Mouse (Mus musculus): ENCODE data around the gene Ythdf2. TPM values are rescaled to one million over a fixed set of nuclear protein-coding genes. Genes with fewer than 3 reads are reported as not detected.

The Ythdf2 gene
- polyA plus RNA-seq, 1 experiment from 2014 or later: 72.5 TPM

DNA sequence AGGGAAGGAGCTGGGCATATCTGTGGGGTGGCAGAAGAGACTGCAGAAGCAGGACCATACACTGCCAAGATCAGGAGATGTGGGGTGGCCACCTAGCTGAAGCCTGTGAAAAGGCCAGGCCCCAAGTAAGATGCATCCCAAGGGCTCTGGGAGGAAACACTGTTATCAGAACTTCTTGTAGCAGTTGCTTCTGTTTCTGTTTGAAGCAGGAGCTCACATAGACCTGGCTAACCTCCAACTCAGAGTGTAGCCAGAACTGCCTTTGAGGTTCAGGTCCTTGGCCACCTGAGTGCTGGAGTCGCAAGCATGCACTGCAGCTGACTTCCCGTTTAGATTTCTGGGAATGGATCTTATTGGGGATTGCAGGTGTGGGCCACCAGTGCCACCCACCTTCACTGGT, 5.7 kb upstream of the Ythdf2 start:
- 72% methylated on average over 2 of the region's 2 CpGs for WGBS (ENCODE audit: insufficient replicate concordance)
- no peak for ATAC-seq (replicated peaks; ENCODE audit: insufficient number of reproducible peaks, low FRiP score, low TSS enrichment)

DNA sequence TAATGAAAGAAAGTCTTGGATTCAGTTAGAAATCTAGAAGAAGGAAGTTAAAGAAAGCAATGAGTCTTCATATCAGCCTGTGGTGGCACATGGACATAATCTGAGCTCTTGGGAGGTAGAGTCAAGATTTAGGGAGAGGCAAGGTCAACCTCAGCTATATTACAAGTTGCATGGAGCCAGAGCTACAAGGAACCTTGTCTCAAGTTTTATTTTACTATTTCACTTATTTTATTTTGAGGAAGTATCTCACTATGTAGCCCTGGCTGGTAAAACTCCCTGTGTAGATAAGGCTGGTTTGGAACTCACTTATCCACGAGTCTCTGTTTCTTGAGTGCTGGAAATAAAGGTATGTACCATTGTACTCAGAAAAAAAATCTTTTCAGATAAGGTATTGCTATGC, 4.5 kb upstream of the Ythdf2 start:
- Histone ChIP-seq H3K9ac (ENCODE audit: low read depth, low read length) (no peak overlapping the region), H3K4me2 (no peak overlapping the region), H3K27ac (ENCODE audit: low read depth, low read length) (no peak overlapping the region), H3K27me3 (ENCODE audit: control insufficient read depth, insufficient read depth, low read length) (no peaks in the 10 kb centered on the region), H3K4me3 (ENCODE audit: low read depth, low read length) (no peak overlapping the region), H3K36me3 (ENCODE audit: control insufficient read depth, insufficient read depth, low read length) (no peaks in the 10 kb centered on the region), H3K9me3 (replicated peaks; ENCODE audit: control insufficient read depth, low read length) (no peaks in the 10 kb centered on the region), H3K4me1 (ENCODE audit: control insufficient read depth, insufficient read depth, low read length) (0 out of 2 replicates have a peak, but pooled peaks cover 6% of the 10 kb centered on the region)
- no peak for ATAC-seq (replicated peaks; ENCODE audit: insufficient number of reproducible peaks, low FRiP score, low TSS enrichment)
- 39% methylated on average over 1 of the region's 1 CpGs for WGBS (ENCODE audit: insufficient replicate concordance)

More for the DNA sequence above, 5.7 kb upstream of the Ythdf2 start:
- H3K4me2 ChIP-seq: no peak overlapping the region
- H3K9me3 ChIP-seq (replicated peaks; ENCODE audit: control insufficient read depth, low read length): no peaks in the 10 kb centered on the region
- 0 out of 2 replicates have a peak, but pooled peaks cover 2% of the 10 kb centered on the region for H3K4me1 ChIP-seq (ENCODE audit: control insufficient read depth, insufficient read depth, low read length)
- no peak overlapping the region for H3K4me3 ChIP-seq (ENCODE audit: low read depth, low read length)
- H3K27me3 ChIP-seq (ENCODE audit: control insufficient read depth, insufficient read depth, low read length): no peaks in the 10 kb centered on the region
- no peaks in the 10 kb centered on the region for H3K36me3 ChIP-seq (ENCODE audit: control insufficient read depth, insufficient read depth, low read length)
- no peak overlapping the region for H3K27ac ChIP-seq (ENCODE audit: low read depth, low read length)
- H3K9ac ChIP-seq (ENCODE audit: low read depth, low read length): no peak overlapping the region

DNA sequence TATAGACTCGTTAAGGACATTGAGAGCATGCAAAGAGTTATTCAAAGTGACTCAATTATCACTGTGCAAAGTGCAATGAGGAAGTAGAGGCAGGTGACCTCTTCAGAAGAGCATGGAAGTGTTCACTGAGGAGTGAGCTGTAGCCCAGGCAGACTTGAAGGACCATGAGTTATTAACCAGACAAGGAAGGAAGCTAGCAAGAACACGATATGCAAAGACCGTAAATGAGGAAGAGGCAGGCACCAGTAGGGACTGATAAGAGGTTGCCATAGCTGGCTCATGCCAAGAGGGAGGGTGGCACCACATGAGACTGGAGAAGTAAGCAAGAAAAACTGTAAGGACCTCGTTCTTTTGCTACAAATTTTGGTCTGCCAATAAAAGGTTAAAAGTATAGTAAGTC, 2.7 kb upstream of the Ythdf2 start:
- H3K36me3 ChIP-seq (ENCODE audit: control insufficient read depth, insufficient read depth, low read length): no peaks in the 10 kb centered on the region
- H3K4me2 ChIP-seq: no peak overlapping the region
- no peak overlapping the region for H3K9ac ChIP-seq (ENCODE audit: low read depth, low read length)

DNA sequence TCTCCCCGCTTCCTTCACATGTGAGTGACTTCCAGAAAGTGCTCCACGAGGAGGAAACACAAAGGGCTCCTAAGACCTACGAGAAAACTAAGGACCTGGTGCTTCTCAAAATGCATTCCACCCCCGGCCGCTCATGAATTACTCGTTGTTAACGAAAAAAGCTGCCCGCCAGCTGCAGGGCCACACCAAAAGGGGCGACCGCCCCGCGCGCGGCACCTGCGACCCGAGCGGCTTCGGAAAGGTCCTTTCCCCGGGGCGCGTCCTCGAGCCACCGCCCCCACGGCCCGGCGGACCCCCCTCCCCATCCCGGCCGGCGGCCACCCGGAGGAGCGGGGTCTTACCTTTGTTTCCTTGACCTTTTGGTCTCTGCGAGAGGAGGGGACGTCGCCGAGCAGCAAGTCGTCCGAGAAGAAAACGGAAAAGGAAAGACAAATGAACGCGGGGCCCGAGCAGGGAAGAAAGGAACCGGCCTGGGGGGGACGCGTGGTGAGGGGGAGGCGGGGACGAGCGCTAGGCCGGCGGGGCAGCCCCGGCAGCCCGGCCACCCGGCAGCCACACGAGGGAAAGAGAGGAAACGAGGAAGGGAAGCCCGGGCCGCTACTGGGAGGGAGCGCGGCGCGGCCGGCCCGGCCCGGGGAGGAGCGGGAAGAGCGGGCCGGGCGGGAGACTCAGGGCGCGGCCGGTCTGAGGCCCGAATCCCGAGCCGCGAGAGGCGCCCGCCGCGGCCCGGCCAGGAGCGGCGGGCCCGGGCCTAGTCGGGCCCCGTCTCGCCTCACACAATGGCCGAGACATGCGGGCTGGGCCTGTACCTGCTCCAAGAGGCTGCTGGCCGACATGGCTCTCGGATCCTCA, 786 bp downstream of the Ythdf2 start:
- H3K27ac ChIP-seq (ENCODE audit: low read depth, low read length): peak overlapping the region; percentile 91
- no peaks in the 10 kb centered on the region for H3K9me3 ChIP-seq (replicated peaks; ENCODE audit: control insufficient read depth, low read length)
- no peaks in the 10 kb centered on the region for H3K27me3 ChIP-seq (ENCODE audit: control insufficient read depth, insufficient read depth, low read length)
- H3K4me2 ChIP-seq: peak overlapping the region; percentile 80
- H3K36me3 ChIP-seq (ENCODE audit: control insufficient read depth, insufficient read depth, low read length): peaks cover 14% of the 10 kb centered on the region
- under 1% methylated on average over 81 of the region's 89 CpGs for WGBS (ENCODE audit: insufficient replicate concordance)
- ATAC-seq (replicated peaks; ENCODE audit: insufficient number of reproducible peaks, low FRiP score, low TSS enrichment): peak; percentile 76
- H3K9ac ChIP-seq (ENCODE audit: low read depth, low read length): peak overlapping the region; percentile 99
- peak overlapping the region; percentile 99 for H3K4me3 ChIP-seq (ENCODE audit: low read depth, low read length)
- peaks cover 18% of the 10 kb centered on the region for H3K4me1 ChIP-seq (ENCODE audit: control insufficient read depth, insufficient read depth, low read length)

More for the DNA sequence above, 2.7 kb upstream of the Ythdf2 start:
- no peak for ATAC-seq (replicated peaks; ENCODE audit: insufficient number of reproducible peaks, low FRiP score, low TSS enrichment)
- no peak overlapping the region for H3K27ac ChIP-seq (ENCODE audit: low read depth, low read length)
- H3K27me3 ChIP-seq (ENCODE audit: control insufficient read depth, insufficient read depth, low read length): no peaks in the 10 kb centered on the region
- no peak overlapping the region for H3K4me3 ChIP-seq (ENCODE audit: low read depth, low read length)
- peaks cover 11% of the 10 kb centered on the region; the same call in 1 of the 2 replicates for H3K4me1 ChIP-seq (ENCODE audit: control insufficient read depth, insufficient read depth, low read length)
- H3K9me3 ChIP-seq (replicated peaks; ENCODE audit: control insufficient read depth, low read length): no peaks in the 10 kb centered on the region
- 54% methylated on average over 4 of the region's 4 CpGs for WGBS (ENCODE audit: insufficient replicate concordance)

DNA sequence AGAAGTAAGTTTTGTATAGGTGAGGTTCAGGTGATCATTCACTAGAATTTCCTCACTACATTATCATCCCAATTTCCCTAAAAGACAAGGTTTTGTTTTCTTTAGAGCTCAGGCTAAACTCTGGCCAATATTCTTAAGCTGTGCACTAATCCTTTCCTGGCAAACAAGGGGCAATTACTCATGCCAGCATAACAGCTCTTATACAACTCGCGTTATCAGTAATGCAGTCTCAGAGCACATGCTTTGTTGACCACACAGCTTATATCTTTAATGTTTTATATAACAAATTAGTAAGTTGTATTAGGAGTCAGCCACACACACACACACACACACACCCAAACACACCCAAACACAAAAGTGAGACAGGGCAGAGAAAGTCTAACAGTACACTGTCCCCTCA, 1.8 kb downstream of the Ythdf2 start:
- no peak for ATAC-seq (replicated peaks; ENCODE audit: insufficient number of reproducible peaks, low FRiP score, low TSS enrichment)
- Histone ChIP-seq H3K36me3 (ENCODE audit: control insufficient read depth, insufficient read depth, low read length) (peaks cover 18% of the 10 kb centered on the region), H3K27ac (ENCODE audit: low read depth, low read length) (no peak overlapping the region), H3K4me2 (peak overlapping the region; percentile 80), H3K4me1 (ENCODE audit: control insufficient read depth, insufficient read depth, low read length) (peaks cover 18% of the 10 kb centered on the region), H3K9ac (ENCODE audit: low read depth, low read length) (peak overlapping the region; percentile 99), H3K9me3 (replicated peaks; ENCODE audit: control insufficient read depth, low read length) (no peaks in the 10 kb centered on the region), H3K4me3 (ENCODE audit: low read depth, low read length) (peak overlapping the region; percentile 99), H3K27me3 (ENCODE audit: control insufficient read depth, insufficient read depth, low read length) (no peaks in the 10 kb centered on the region)
- 57% methylated on average over 2 of the region's 2 CpGs for WGBS (ENCODE audit: insufficient replicate concordance)

DNA sequence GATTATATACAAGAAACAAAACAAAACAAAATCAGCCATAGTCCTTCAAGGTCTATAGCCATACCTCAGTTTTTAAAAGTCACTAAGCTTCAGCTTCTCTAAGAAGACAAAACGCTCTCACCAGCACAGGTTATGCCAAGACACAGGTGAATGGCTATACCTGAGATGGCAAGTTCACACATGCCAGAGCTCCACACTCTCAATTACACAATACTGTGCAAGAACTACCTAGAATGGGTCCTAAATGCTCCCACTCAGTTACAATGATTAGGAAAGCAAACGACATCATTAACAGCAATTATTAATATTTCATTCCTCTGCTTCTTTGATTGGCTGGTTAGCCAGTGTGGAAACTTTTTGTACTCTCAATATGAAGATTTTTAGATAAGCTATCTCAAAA, 2.8 kb downstream of the Ythdf2 start:
- H3K4me1 ChIP-seq (ENCODE audit: control insufficient read depth, insufficient read depth, low read length): peaks cover 16% of the 10 kb centered on the region
- ATAC-seq (replicated peaks; ENCODE audit: insufficient number of reproducible peaks, low FRiP score, low TSS enrichment): no peak
- no peaks in the 10 kb centered on the region for H3K9me3 ChIP-seq (replicated peaks; ENCODE audit: control insufficient read depth, low read length)
- peaks cover 23% of the 10 kb centered on the region for H3K36me3 ChIP-seq (ENCODE audit: control insufficient read depth, insufficient read depth, low read length)
- 0 out of 2 replicates have a peak overlapping the region, but pooled peaks have one; percentile 11 for H3K4me2 ChIP-seq
- no peak overlapping the region for H3K4me3 ChIP-seq (ENCODE audit: low read depth, low read length)
- no peak overlapping the region for H3K27ac ChIP-seq (ENCODE audit: low read depth, low read length)
- WGBS (ENCODE audit: insufficient replicate concordance): 91% methylated on average over 2 of the region's 2 CpGs
- H3K9ac ChIP-seq (ENCODE audit: low read depth, low read length): no peak overlapping the region
- no peaks in the 10 kb centered on the region for H3K27me3 ChIP-seq (ENCODE audit: control insufficient read depth, insufficient read depth, low read length)

DNA sequence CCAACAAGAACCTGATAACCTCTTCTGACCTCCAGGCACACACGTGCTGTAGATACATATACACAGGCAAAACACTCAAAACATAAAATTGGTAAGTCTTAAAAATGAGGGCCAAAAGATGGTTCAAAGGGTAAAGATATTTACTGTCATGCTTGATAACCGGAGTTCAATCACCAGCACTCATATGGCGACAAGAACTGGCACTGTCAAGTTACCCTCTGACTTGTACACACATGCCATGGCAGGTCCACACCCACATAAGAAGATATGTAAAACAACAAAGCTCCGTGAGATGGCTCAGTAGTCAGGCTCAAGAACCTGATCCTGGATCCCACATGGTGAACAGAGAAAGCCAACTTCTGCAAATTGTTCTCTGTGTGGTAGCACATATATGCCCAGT, 4.8 kb downstream of the Ythdf2 start:
- Histone ChIP-seq H3K9ac (ENCODE audit: low read depth, low read length) (no peak overlapping the region), H3K4me2 (no peak overlapping the region), H3K4me1 (ENCODE audit: control insufficient read depth, insufficient read depth, low read length) (peaks cover 12% of the 10 kb centered on the region), H3K4me3 (ENCODE audit: low read depth, low read length) (no peak overlapping the region), H3K27ac (ENCODE audit: low read depth, low read length) (no peak overlapping the region), H3K9me3 (replicated peaks; ENCODE audit: control insufficient read depth, low read length) (no peaks in the 10 kb centered on the region), H3K36me3 (ENCODE audit: control insufficient read depth, insufficient read depth, low read length) (peaks cover 33% of the 10 kb centered on the region), H3K27me3 (ENCODE audit: control insufficient read depth, insufficient read depth, low read length) (no peaks in the 10 kb centered on the region)
- WGBS (ENCODE audit: insufficient replicate concordance): 79% methylated on average over 4 of the region's 4 CpGs
- no peak for ATAC-seq (replicated peaks; ENCODE audit: insufficient number of reproducible peaks, low FRiP score, low TSS enrichment)

DNA sequence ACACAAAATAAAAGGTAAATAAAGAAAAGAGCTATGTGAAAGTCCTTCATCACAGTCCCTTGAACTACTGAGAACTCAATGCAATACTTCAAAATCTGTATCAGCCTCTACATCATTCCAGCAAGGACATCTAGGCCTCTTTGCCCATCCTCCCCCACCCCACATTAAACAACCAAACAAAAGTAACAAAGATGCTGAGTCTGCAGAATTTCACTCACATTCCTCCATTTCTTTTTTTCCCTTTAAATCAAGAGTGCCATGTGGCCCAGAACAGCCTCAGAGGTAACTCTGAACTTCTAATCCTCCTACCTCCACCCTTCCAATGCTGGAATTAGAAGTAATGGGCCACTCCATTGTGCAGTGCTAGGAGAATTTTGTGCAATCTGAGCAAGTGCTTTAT, 13.3 kb downstream of the Ythdf2 start:
- Histone ChIP-seq H3K9me3 (replicated peaks; ENCODE audit: control insufficient read depth, low read length) (no peaks in the 10 kb centered on the region), H3K4me2 (no peak overlapping the region), H3K36me3 (ENCODE audit: control insufficient read depth, insufficient read depth, low read length) (peaks cover 13% of the 10 kb centered on the region), H3K9ac (ENCODE audit: low read depth, low read length) (no peak overlapping the region), H3K4me3 (ENCODE audit: low read depth, low read length) (no peak overlapping the region), H3K27ac (ENCODE audit: low read depth, low read length) (no peak overlapping the region), H3K4me1 (ENCODE audit: control insufficient read depth, insufficient read depth, low read length) (peaks cover 8% of the 10 kb centered on the region), H3K27me3 (ENCODE audit: control insufficient read depth, insufficient read depth, low read length) (no peaks in the 10 kb centered on the region)
- no peak for ATAC-seq (replicated peaks; ENCODE audit: insufficient number of reproducible peaks, low FRiP score, low TSS enrichment)

DNA sequence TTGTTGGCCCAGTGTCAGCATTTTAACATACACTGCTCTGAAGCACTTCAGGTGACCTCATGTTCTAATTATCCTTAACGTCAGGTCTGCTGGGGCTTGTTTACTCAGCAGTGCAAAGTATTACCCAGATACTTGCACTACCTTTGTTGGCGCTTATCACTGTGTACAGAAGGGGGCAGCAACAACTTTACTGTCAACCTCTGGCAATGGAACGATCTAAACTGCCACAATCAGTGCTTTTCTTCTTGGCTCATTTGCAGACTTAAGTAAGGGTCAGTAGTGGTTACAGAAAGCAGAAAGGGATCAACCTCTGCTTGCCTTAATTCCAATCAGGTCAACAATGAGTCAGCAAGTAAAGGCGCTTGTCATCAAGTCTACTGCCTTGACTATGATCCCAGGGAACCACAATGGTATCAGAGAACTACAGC, 13.8 kb downstream of the Ythdf2 start:
- 54% methylated on average over 4 of the region's 4 CpGs for WGBS (ENCODE audit: insufficient replicate concordance)
- Histone ChIP-seq H3K4me3 (ENCODE audit: low read depth, low read length) (no peak overlapping the region), H3K27ac (ENCODE audit: low read depth, low read length) (no peak overlapping the region), H3K9me3 (replicated peaks; ENCODE audit: control insufficient read depth, low read length) (no peaks in the 10 kb centered on the region), H3K9ac (ENCODE audit: low read depth, low read length) (no peak overlapping the region), H3K4me2 (no peak overlapping the region), H3K27me3 (ENCODE audit: control insufficient read depth, insufficient read depth, low read length) (no peaks in the 10 kb centered on the region), H3K4me1 (ENCODE audit: control insufficient read depth, insufficient read depth, low read length) (peaks cover 8% of the 10 kb centered on the region), H3K36me3 (ENCODE audit: control insufficient read depth, insufficient read depth, low read length) (peaks cover 11% of the 10 kb centered on the region)
- no peak for ATAC-seq (replicated peaks; ENCODE audit: insufficient number of reproducible peaks, low FRiP score, low TSS enrichment)

Measured in heart, embryonic 11.5 days (tissue).